Mouse (Mus musculus) hindbrain, postnatal 0 days (tissue): Measurements from ENCODE around the gene Otub1. TPM values are rescaled to one million over a fixed set of nuclear protein-coding genes. Genes with fewer than 3 reads are reported as not detected.

Experiments used
- ATAC-seq: fragments of 200-750 bp; cut with Nextera tagmentation; 2 replicates; pipeline ENCODE4 v1.8.0; 2017; ENCODE audit warnings: mild to moderate bottlenecking, moderate TSS enrichment, moderate library complexity
- DNase-seq: peaks from one replicate; pipeline ENCODE4 v3.0.0-alpha.2; 2015; ENCODE audit warnings: low spot score
- H3K27ac ChIP-seq: fragments of 300-500 bp; sonication (generic); 2 replicates; pipeline ENCODE4 v1.5.1; 2014; ENCODE audit warnings: mild to moderate bottlenecking
- H3K27me3 ChIP-seq: fragments of 300-500 bp; sonication (generic); 2 replicates; pipeline ENCODE4 v1.6.1; 2014; ENCODE audit warnings: low read length, mixed read lengths; ENCODE audit not compliant: insufficient read depth
- H3K36me3 ChIP-seq: fragments of 300-500 bp; sonication (generic); 2 replicates; pipeline ENCODE4 v1.6.1; 2014; ENCODE audit warnings: low read length, mixed read lengths; ENCODE audit not compliant: insufficient read depth
- H3K4me1 ChIP-seq: fragments of 300-500 bp; sonication (generic); 2 replicates; pipeline ENCODE4 v1.6.1; 2014; ENCODE audit warnings: antibody characterized with exemption, low read length, mixed read lengths; ENCODE audit not compliant: insufficient read depth
- H3K4me2 ChIP-seq: fragments of 300-500 bp; sonication (generic); 2 replicates; pipeline ENCODE4 v1.6.1; 2014; ENCODE audit warnings: low read depth, mild to moderate bottlenecking, low read length, moderate library complexity, mixed read lengths
- H3K4me3 ChIP-seq: fragments of 300-500 bp; sonication (generic); 2 replicates; pipeline ENCODE4 v1.5.1; 2014; ENCODE audit warnings: low read length
- H3K9ac ChIP-seq: fragments of 300-500 bp; sonication (generic); replicated peaks from 2 replicates; pipeline ENCODE4 v1.6.1; 2014; ENCODE audit warnings: mild to moderate bottlenecking, low read length, moderate library complexity, mixed read lengths
- H3K9me3 ChIP-seq: fragments of 300-500 bp; sonication (generic); 2 replicates; pipeline ENCODE4 v1.6.1; 2016; ENCODE audit warnings: low read length, mixed read lengths
- CTCF ChIP-seq: IDR thresholded peaks from 2 replicates; pipeline ENCODE4 v1.5.1; 2016; ENCODE audit warnings: antibody characterized with exemption, control low read depth, low read depth
- WGBS: fragments of 180-500 bp; shearing (Covaris S2); extraction: QIAGEN DNeasy Blood & Tissue Kit; methylation state at CpG from one replicate; pipeline ENCODE4 v1.1.7; 2014; 5-methylcytosine and 5-hydroxymethylcytosine counted together
- polyA plus RNA-seq: library from polyadenylated mRNA; unstranded; fragments of >200 nt; fragmentation: Nextera tagmentation; extraction: Ambion mirVana; gene quantifications from 2 replicates; pipeline ENCODE4 v1.2.1, GENCODE M21; 2015
- total RNA-seq: library from RNA; depleted of rRNA; stranded (reverse); fragments of >200 nt; gene quantifications from 2 replicates; pipeline ENCODE4 v1.2.3, GENCODE M21; 2014

The Otub1 gene
- total and polyA plus RNA-seq, 2 experiments from 2014 or later: 233 to 253 TPM

DNA sequence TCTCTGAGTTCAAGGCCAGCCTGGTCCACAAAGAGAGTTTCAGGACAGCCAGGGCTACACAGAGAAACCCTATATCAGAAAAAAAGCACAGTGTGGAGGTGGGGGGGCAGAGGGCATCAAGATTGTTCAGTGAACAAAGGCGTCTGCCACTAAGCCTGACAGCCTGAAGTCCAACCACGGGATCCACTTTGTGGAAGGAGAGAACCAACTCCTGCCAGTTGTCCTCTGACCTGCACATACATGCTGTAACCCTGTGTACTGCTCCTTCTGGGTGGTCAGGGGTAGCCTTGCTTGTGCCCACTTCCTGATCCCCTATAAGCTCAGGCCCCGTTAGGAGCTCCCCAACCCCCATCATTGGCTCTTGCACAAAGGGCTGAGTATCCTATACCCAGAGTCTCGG lies 21.1 kb downstream of the Otub1 start:
- Histone ChIP-seq H3K9ac (no peak overlapping the region), H3K9me3 (no peaks in the 10 kb centered on the region), H3K4me3 (no peak overlapping the region), H3K27me3 (peaks cover 3% of the 10 kb centered on the region), H3K4me1 (peaks cover 16% of the 10 kb centered on the region; the same call in 1 of the 2 replicates), H3K4me2 (no peak overlapping the region), H3K36me3 (no peaks in the 10 kb centered on the region), H3K27ac (no peak overlapping the region)
- no peak for ATAC-seq
- WGBS: 36% methylated on average over 4 of the region's 4 CpGs
- no peak for DNase-seq
- TF ChIP-seq CTCF: no peak

DNA sequence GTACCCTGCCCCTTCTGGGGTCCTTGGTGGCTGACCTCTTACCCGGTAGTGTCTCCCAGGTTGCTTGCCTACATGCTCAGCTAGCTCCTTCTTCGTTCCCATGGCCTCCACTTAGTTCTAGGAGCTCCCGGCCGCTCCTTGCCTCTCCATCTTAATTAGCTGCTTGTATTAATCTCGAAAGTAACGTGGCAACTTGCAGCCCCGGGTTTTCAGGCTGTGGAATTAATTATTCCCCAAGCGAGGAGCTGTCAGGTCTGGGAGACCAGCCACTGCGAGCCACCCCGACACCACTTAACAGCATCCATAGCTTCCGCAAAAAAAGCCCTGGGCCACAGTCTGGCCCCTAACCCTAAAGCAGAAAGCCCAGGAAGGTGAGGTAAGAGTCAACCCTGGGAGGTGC lies 22.7 kb downstream of the Otub1 start:
- Histone ChIP-seq H3K4me3 (no peak overlapping the region), H3K4me2 (no peak overlapping the region), H3K4me1 (peaks cover 16% of the 10 kb centered on the region; the same call in 1 of the 2 replicates), H3K27ac (no peak overlapping the region), H3K36me3 (no peaks in the 10 kb centered on the region), H3K9ac (no peak overlapping the region), H3K9me3 (no peaks in the 10 kb centered on the region), H3K27me3 (peaks cover 3% of the 10 kb centered on the region)
- no peak for DNase-seq
- WGBS: 25% methylated on average over 11 of the region's 11 CpGs
- TF ChIP-seq CTCF: no peak
- no peak for ATAC-seq

DNA sequence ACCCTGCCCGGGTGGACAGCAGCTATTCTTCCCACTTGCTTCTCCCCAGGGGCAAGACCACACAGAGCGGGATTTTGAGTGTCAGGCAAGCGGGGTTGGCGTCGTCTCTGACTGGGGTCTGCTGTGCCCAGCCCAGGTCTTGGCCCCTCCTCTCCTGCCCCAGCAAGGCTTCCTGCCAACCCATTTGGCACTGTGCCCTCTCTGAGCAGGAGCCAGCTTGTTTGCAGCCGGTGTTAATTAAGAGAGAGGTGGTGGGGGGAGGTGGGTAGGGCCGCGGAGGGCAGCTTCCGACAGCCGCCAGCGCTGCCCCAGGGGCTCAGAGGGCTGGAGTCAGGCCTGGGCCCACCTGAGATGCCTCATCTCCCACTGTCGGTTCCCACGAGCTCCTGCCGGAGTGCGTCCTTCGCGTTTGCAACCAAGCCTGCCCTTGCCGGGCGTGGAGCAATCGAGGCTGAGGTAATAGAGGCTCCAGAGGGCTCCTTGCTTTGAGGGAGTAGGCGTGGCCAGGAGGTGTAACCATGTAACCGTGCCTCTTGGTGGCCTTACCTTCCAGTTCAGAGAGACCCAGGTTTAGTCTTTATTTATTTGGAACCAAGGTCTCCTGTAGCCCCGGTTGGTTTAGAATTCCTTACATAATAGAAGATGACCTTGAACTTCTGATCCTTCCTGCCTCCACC lies 23.7 kb downstream of the Otub1 start:
- peaks cover 3% of the 10 kb centered on the region for H3K27me3 ChIP-seq
- H3K27ac ChIP-seq: no peak overlapping the region
- peak; percentile 84 for ATAC-seq
- no peak overlapping the region for H3K9ac ChIP-seq
- peaks cover 16% of the 10 kb centered on the region; the same call in 1 of the 2 replicates for H3K4me1 ChIP-seq
- H3K9me3 ChIP-seq: no peaks in the 10 kb centered on the region
- H3K4me2 ChIP-seq: 0 out of 2 replicates have a peak overlapping the region, but pooled peaks have one; percentile 0
- DNase-seq: peak; percentile 92
- no peak for TF ChIP-seq CTCF
- H3K36me3 ChIP-seq: no peaks in the 10 kb centered on the region
- no peak overlapping the region for H3K4me3 ChIP-seq
- WGBS: 9% methylated on average over 23 of the region's 23 CpGs

DNA sequence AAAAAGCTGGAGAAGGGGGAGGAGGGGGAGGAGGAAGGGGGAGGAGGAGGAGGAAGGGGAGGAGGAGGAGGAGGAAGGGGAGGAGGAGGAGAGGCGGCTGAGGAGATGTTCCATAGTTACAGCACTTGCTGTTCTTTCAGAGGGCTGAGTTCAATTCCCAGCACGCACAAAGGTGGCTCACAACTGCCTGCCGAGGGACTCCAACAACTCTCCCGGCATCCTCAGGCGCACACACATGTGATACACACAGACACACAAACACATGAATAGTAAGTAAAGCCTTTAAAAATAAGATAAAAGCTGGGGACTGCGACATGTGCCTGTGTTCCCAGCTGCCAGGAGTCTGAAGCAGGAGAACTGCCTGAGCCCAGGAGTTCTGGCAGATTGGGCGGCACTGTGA lies 24.6 kb downstream of the Otub1 start:
- no peaks in the 10 kb centered on the region for H3K9me3 ChIP-seq
- H3K4me3 ChIP-seq: no peak overlapping the region
- H3K36me3 ChIP-seq: no peaks in the 10 kb centered on the region
- ATAC-seq (no peak), DNase-seq (no peak)
- TF ChIP-seq CTCF: no peak
- H3K27ac ChIP-seq: no peak overlapping the region
- peaks cover 3% of the 10 kb centered on the region for H3K27me3 ChIP-seq
- no peak overlapping the region for H3K9ac ChIP-seq
- WGBS: 41% methylated on average over 7 of the region's 7 CpGs
- H3K4me1 ChIP-seq: peaks cover 16% of the 10 kb centered on the region; the same call in 1 of the 2 replicates
- H3K4me2 ChIP-seq: no peak overlapping the region

DNA sequence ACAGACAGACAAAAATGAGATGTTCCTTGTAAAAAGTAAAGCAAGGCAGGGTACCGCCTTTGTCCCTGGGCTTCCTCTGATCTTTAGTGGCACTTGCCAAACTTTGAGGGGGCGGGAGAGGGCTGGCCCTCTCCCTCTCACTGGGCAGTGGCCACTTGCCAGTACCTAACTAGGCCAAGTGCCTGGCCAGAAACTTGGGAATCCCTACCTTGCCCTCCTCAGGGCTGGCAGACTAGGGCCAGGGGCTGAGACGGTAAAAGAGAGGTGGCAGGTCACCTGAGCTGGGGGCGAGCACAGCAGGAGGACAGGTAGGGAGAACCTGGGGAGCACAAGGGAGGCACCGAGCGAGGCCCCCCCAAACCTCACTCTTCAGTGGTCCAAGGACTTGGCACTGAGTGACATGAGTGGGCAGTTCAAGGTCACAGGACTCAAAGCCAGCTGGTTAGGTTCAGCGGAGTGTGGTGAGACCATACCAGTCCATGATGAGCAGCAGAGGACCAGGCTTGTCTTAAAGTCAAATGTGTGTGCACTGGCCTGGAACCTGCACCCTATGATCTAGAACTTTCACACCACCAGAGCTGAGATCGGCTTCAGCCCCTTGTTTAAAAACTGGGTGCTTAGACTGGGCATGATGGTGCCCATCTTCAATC lies 25.2 kb downstream of the Otub1 start:
- Histone ChIP-seq H3K9ac (no peak overlapping the region), H3K4me2 (no peak overlapping the region), H3K9me3 (no peaks in the 10 kb centered on the region), H3K36me3 (no peaks in the 10 kb centered on the region), H3K27ac (no peak overlapping the region), H3K4me3 (no peak overlapping the region), H3K4me1 (peaks cover 22% of the 10 kb centered on the region; the same call in 1 of the 2 replicates), H3K27me3 (peaks cover 3% of the 10 kb centered on the region)
- DNase-seq (peak; percentile 61), ATAC-seq (no peak)
- TF ChIP-seq CTCF: no peak
- 54% methylated on average over 8 of the region's 8 CpGs for WGBS

DNA sequence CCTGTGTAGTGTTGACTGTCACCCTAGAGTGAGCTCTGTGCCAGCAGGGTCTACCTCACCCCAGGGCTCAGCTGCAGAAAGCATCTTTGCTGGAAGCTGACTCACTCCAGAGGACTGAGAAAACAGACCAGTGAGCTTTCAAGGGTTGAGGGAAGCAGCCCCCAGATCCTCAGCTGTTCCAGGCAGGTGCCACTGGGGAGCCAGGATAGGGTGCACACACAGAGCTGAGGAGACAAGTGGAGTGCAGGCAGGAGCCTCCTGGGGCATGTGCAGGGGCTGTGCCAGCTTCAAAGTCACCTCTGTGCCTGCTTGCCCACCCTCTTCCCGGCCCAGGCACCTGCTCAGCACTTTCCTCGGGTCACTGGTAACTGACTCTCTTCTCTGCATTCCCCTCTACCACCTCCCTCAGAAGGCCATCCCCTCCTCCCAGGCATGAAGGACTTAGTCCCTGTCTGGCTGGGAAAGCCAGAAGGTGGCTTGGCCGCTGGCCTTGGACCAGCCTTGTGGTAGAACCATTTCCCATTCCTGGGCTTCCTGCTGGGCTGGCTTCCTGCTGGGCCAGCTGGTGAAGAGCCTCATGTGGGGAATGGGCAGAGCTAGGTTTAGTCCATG lies 27.2 kb downstream of the Otub1 start:
- Histone ChIP-seq H3K27ac (no peak overlapping the region), H3K4me3 (no peak overlapping the region), H3K4me2 (no peak overlapping the region), H3K9me3 (no peaks in the 10 kb centered on the region), H3K36me3 (no peaks in the 10 kb centered on the region), H3K9ac (no peak overlapping the region), H3K4me1 (peaks cover 22% of the 10 kb centered on the region; the same call in 1 of the 2 replicates), H3K27me3 (no peaks in the 10 kb centered on the region; the same call in 1 of the 2 replicates)
- 43% methylated on average over 3 of the region's 3 CpGs for WGBS
- DNase-seq (no peak), ATAC-seq (no peak)
- no peak for TF ChIP-seq CTCF
